Mouse (Mus musculus) G1E (cell line): ENCODE measurements at regions not wholly inside any gene's neighbourhood (a gene's known extent, or its start where the extent isn't known, plus 50 kb on each side); places are given as distances from the start of the nearest gene placed in this dataset.

Experiments used
- ATAC-seq: 2 replicates; pipeline ENCODE4 v1.8.0; 2016; ENCODE audit warnings: mild to moderate bottlenecking; ENCODE audit not compliant: insufficient number of reproducible peaks, poor library complexity, low FRiP score, severe bottlenecking; ENCODE audit errors: extremely low read depth
- DNase-seq: peaks from one replicate; pipeline ENCODE4 v3.0.0; 2012; ENCODE audit warnings: low spot score
- H3K27me3 ChIP-seq: 2 replicates; pipeline ENCODE4 v1.6.1; 2012; ENCODE audit warnings: mild to moderate bottlenecking, low read length, inconsistent platforms; ENCODE audit not compliant: insufficient read depth
- H3K36me3 ChIP-seq: replicated peaks from 2 replicates; pipeline ENCODE3; 2012; ENCODE audit warnings: mild to moderate bottlenecking, inconsistent platforms
- H3K4me1 ChIP-seq: 2 replicates; pipeline ENCODE4 v1.6.1; 2012; ENCODE audit warnings: low read depth, low read length, inconsistent platforms, mixed read lengths; ENCODE audit not compliant: insufficient read depth
- H3K4me3 ChIP-seq: 2 replicates; pipeline ENCODE4 v1.5.1; 2012; ENCODE audit warnings: low read depth, mild to moderate bottlenecking, inconsistent platforms, low read length, moderate library complexity, mixed read lengths
- H3K9me3 ChIP-seq: replicated peaks from 2 replicates; pipeline ENCODE4 v1.6.1; 2012; ENCODE audit warnings: inconsistent platforms
- CTCF ChIP-seq: IDR thresholded peaks from 2 replicates; pipeline ENCODE4 v1.5.1; 2012; ENCODE audit warnings: low read depth, low read length, inconsistent platforms, mixed read lengths
- GATA1 ChIP-seq: IDR thresholded peaks from 2 replicates; pipeline ENCODE4 v1.6.1; 2012; ENCODE audit warnings: borderline replicate concordance, low read length, inconsistent platforms, mixed read lengths
- GATA2 ChIP-seq: IDR thresholded peaks from 2 replicates; pipeline ENCODE4 v1.6.1; 2012; ENCODE audit warnings: low read depth, low read length, inconsistent platforms, borderline replicate concordance
- POLR2AphosphoS5 ChIP-seq: IDR thresholded peaks from 2 replicates; pipeline ENCODE4 v1.6.1; 2012; ENCODE audit warnings: low read depth, low read length, inconsistent platforms; ENCODE audit not compliant: insufficient replicate concordance
- TAL1 ChIP-seq: conservative IDR thresholded peaks from 2 replicates; pipeline ENCODE4 v1.6.1; 2012; ENCODE audit warnings: low read depth, low read length, inconsistent platforms, mixed read lengths

- Histone ChIP-seq H3K4me3 (no peak overlapping the region), H3K27me3 (no peaks in the 10 kb centered on the region; the same call in 1 of the 2 replicates), H3K36me3 (no peaks in the 10 kb centered on the region), H3K4me1 (no peaks in the 10 kb centered on the region), H3K9me3 (no peaks in the 10 kb centered on the region)
- no peak for ATAC-seq
- no peak for DNase-seq
- no peak for TF ChIP-seq POLR2AphosphoS5
- TF ChIP-seq GATA2, result no peak
- TF ChIP-seq CTCF, result no peak
- TF ChIP-seq TAL1, result no peak
- no peak for TF ChIP-seq GATA1
Observed at GRCm38 (mm10) chr6:94962411-94963087, 154.5 kb upstream of the Kbtbd8 start.

- Histone ChIP-seq H3K9me3 (no peaks in the 10 kb centered on the region), H3K36me3 (no peaks in the 10 kb centered on the region), H3K4me1 (no peaks in the 10 kb centered on the region), H3K27me3 (no peaks in the 10 kb centered on the region; the same call in 1 of the 2 replicates), H3K4me3 (no peak overlapping the region)
- TF ChIP-seq CTCF (no peak), POLR2AphosphoS5 (no peak), GATA1 (no peak), TAL1 (no peak), GATA2 (no peak)
- ATAC-seq (no peak), DNase-seq (no peak)
Observed at GRCm38 (mm10) chr6:94961821-94962220, 155.2 kb upstream of the Kbtbd8 start.

GRCm38 (mm10) chr6:94957990-94958389 is 159.1 kb upstream of the Kbtbd8 start:
- TF ChIP-seq GATA1 (no peak), POLR2AphosphoS5 (no peak)
- Histone ChIP-seq H3K4me1 (no peaks in the 10 kb centered on the region), H3K27me3 (no peaks in the 10 kb centered on the region), H3K36me3 (no peaks in the 10 kb centered on the region), H3K9me3 (no peaks in the 10 kb centered on the region; the same call in 1 of the 2 replicates), H3K4me3 (no peak overlapping the region)
- ATAC-seq (no peak), DNase-seq (no peak)

- H3K4me1 ChIP-seq, result no peaks in the 10 kb centered on the region
- no peak for ATAC-seq
- H3K27me3 ChIP-seq, result no peaks in the 10 kb centered on the region
- DNase-seq, result no peak
- no peaks in the 10 kb centered on the region for H3K36me3 ChIP-seq
- TF ChIP-seq CTCF, result no peak
- no peak for TF ChIP-seq TAL1
- TF ChIP-seq POLR2AphosphoS5, result no peak
- no peak for TF ChIP-seq GATA1
- TF ChIP-seq GATA2, result no peak
- no peak overlapping the region for H3K4me3 ChIP-seq
- no peaks in the 10 kb centered on the region; the same call in 1 of the 2 replicates for H3K9me3 ChIP-seq
Observed at GRCm38 (mm10) chr6:94957172-94957668, 159.8 kb upstream of the Kbtbd8 start.

- TF ChIP-seq POLR2AphosphoS5, result no peak
- TF ChIP-seq TAL1, result no peak
- TF ChIP-seq CTCF, result no peak
- no peak for TF ChIP-seq GATA2
- no peak for TF ChIP-seq GATA1
- H3K9me3 ChIP-seq, result no peaks in the 10 kb centered on the region; the same call in 1 of the 2 replicates
- H3K4me1 ChIP-seq, result no peaks in the 10 kb centered on the region
- H3K4me3 ChIP-seq, result no peak overlapping the region
- ATAC-seq, result no peak
- H3K27me3 ChIP-seq, result no peaks in the 10 kb centered on the region
- no peaks in the 10 kb centered on the region for H3K36me3 ChIP-seq
- DNase-seq, result no peak
Observed at GRCm38 (mm10) chr6:94954580-94954979, 162.5 kb upstream of the Kbtbd8 start.

- ATAC-seq (no peak), DNase-seq (no peak)
- no peaks in the 10 kb centered on the region; the same call in 1 of the 2 replicates for H3K9me3 ChIP-seq
- H3K27me3 ChIP-seq, result no peaks in the 10 kb centered on the region
- H3K4me1 ChIP-seq, result no peaks in the 10 kb centered on the region
- H3K4me3 ChIP-seq, result no peak overlapping the region
- no peak for TF ChIP-seq CTCF
- no peak for TF ChIP-seq GATA1
- no peak for TF ChIP-seq POLR2AphosphoS5
- TF ChIP-seq GATA2, result no peak
- TF ChIP-seq TAL1, result no peak
- no peaks in the 10 kb centered on the region for H3K36me3 ChIP-seq
Observed at GRCm38 (mm10) chr6:94953658-94954057, 163.4 kb upstream of the Kbtbd8 start.
